Mouse (Mus musculus): ENCODE results near the gene Rangrf. TPM values are rescaled to one million over a fixed set of nuclear protein-coding genes. Genes with fewer than 3 reads are reported as not detected.
"Not testable (repeated sequence)": the region's sequence is repeated elsewhere in the genome, so short reads cannot be mapped to it uniquely, and the experiment has no call there.

The Rangrf gene
- total RNA-seq, 2 experiments from 2014 or later: 41.0 to 44.7 TPM

DNA sequence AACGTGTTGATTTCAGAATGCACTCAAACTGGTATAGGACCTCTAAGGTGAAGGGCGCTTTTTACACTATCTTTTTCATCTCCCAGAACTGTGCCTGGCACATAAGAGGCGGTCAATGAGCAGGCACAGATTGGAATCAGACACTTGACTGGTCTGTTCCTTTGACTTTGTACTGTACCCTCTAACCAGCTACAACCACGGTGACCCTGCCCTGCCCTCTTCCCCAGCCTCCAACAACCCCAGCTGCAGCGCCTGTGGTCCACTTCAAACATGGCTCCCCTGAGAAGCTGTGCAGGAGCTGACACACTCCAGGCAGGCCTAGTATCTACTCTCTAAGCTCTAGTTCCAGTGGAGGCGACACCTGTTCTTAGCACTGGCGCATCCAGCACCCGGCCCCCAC lies 32.3 kb downstream of the Rangrf start:
- no peak for DNase-seq

DNA sequence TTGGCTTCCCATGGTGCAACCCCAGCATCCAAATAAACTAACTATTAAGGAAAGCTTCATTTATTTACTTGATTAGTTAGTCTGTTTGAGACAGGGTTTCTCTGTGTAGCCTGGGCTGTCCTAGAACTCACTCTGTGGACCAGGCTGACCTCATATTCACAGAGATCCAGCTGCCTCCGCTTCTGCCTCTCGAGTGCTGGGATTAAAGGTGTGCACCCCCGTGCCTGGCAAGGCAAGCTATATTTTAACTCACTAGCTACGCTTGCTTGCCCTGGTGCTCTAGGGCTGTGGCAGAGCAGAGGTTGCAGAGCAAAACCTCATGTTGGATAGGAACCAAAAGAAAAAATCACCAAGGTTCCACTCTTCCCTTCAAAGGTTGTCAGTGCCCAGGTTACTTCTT lies 34.5 kb downstream of the Rangrf start:
- no peak for DNase-seq

DNA sequence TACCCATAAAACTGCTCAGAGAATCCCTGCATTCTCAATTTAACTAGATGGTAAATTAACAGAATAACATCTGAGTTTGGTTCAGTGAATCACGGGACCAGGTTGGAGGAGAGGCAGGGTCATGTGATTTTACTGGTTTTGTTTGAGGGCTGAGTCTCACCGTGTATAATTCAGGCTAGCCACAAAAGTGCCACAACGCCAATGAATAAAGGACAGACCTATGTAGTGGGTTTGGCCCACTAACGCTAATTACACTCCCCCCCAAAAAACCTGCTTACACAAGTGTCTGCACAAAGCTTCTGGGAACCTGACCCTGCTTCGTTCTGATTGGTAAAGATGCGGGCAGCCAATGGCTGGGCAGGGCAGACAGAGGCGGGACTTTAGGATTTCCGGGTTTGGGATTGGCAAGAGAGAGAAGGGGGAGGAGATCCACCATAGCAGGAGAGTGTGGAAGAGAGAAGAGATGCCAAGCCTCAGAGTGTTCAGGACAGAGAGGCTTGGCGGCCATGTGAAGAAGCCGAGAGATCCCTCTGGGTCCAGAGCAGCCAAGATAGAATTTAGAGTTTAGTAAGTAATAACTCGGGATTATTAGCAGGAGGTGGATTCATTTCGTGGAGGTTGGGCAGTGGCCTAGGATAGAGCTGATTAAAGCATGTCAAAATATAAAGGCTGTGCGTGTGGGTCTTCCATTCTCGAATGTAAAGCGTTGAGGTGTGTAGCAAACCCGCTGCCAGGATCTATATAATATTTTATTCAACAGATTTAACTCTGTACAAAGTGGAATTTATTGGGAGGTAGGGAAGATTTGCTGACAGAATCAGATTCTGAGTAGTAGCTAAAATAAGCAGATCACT lies 35.3 kb downstream of the Rangrf start:
- peak; percentile 89 for DNase-seq

DNA sequence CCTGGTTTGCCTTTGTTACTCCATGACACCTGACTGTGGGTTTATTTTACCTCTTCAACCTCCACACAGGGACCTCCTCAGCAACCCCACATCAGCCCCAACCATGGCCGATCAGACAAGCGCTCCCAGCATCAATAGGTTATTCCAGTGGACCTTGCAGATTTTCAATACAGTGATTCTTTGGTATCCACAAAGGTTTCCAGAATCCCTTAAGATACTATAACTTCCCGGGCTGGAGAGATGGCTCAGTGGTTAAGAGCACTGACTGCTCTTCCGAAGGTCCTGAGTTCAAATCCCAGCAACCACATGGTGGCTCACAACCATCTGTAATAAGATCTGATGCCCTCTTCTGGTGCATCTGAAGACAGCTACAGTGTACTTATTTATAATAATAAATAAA lies 38.0 kb downstream of the Rangrf start:
- DNase-seq: not testable (repeated sequence)

DNA sequence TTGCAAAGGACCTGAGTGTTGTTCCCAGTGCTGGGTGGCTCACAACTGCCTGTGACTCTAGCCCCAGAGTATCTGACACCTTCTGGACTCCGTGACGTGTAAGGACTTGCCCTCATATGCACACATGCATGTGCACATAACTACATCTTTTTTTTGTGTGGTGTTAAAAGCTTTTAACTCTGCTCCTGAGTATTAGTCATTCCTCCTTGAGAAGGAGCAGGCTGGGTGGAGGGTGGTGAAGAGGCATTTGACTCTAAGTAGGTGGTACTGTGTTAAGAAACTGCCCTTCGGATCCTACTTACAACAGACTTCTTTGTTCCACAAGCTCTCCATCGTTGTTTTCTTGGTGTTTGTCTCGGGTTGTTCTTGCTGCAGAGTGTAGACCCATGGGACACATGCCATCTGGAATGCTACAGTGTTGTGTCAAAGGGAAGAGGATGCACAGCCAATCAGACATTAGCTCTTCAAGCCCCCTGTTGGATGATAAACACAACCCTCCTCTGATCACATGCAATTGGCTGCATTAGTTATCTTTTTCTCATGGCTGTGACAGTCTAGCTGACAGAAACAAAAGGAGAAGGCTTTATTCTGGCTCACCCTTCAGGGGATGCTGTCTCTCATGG lies 41.0 kb downstream of the Rangrf start:
- no peak for DNase-seq

DNA sequence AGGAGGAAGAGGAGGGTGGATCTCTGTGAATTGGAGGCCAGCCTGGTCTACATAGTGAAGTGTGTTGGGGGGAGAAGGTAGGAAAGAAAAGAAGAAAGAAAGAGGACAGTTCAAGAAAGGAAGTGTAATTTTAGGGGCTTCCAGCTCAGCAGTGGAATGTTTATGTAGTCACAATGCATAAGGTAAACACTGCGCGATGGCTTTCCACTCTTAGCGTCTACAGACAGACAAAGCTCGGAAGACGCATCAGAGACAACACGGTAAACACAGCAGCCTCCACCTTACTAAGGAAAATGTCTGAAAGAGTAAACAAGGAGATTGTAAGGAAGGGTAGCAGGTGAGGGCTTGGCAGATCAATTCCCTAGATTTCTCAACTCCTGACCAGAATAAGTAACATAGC lies 45.0 kb downstream of the Rangrf start:
- no peak for DNase-seq

DNA sequence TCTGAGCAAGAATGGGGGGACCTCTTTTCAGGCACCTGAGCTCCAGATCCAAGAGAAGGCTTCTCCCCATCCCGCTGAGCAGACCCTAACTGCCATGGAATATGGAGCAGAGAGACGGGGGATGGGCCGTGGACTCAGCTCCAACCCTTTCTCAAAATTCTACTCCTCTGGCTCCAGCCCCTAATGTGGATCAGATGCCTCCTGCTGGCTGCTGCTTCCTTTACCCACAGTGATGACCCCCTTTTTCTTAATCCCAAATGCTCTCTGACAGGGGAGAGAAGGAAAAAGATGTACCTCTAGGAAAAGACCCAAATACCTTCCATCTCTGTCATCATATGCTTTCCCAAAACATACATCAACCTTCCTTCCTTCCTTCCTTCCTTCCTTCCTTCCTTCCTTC lies 48.0 kb downstream of the Rangrf start, which contains the start of gene Odf4:
Gene Odf4 (minus strand): TSS at position 101 of the 400 bp plus-strand sequence.
- DNase-seq: no peak

DNA sequence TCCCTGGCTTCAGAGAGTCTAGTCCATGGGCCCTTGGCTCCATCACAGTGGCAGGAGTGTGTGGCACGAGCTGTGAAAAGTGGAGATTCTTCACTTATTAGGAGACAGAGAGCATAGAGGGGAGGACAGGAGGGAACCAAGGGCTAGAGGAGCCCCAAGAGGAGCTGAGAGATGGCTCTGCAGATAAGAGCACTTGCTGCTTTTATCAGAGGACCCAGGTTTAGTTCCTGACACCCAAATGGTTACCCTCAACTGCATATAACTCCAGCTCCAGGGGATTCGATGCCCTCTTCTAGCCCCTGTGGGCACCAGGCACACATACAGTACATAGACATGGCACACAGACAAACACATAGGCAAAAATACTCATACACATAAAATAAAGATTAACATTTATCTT lies 50.2 kb downstream of the Rangrf start:
- DNase-seq: no peak

DNA sequence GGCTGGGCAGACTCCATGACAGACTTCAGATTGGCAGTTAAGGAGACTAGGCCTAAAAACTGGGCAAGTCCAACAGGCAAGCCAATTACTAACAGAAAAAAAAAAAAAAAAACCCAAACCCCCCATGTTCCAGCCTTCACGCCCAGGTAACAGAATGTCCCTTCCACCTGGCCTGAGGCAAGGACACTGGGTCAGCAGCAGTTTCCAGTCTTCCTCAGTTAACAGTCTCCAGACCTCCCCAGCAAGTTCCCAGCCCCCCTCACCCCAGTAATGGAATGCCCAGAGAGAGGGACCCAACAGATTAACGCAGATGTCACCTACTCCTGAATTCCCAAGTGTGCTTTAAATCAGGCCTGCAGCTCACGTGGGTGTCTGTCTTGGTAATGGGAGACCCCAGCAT lies 51.8 kb downstream of the Rangrf start:
- no peak for DNase-seq

Small RNAs within 50 kb of the gene (microRNA-seq; reads per million reads assigned to microRNA genes)
- 2.0 to 2.4 reads per million in 2 experiments for gene Mir3062

Other genes starting within 250 kb of the Rangrf start
- gene Ndel1, start 103.3 kb downstream of the Rangrf start, total RNA-seq (2021): 10 to 100 TPM; 57.9 to 66.3 TPM
- gene Rnf222, start 86.6 kb downstream of the Rangrf start, total RNA-seq (2021): under 1 TPM; 0.21 to 0.32 TPM
- 100 to 1,000 TPM; 896 to 908 TPM for gene Rpl26, start 73.6 kb downstream of the Rangrf start, total RNA-seq (2021)
- gene Odf4, start 48.1 kb downstream of the Rangrf start, total RNA-seq (2021): not detected
- gene Arhgef15, start 17.7 kb downstream of the Rangrf start, total RNA-seq (2021): 10 to 100 TPM; 32.1 to 36.8 TPM
- 1 to 10 TPM in 1 of 2 experiments, under 1 TPM in 1; 0.91 to 1.4 TPM for gene Slc25a35, start 7.1 kb downstream of the Rangrf start, total RNA-seq (2021)
- 10 to 100 TPM; 14.3 to 14.5 TPM for gene Pfas, start 33.3 kb upstream of the Rangrf start, total RNA-seq (2021)
- 10 to 100 TPM; 36.8 to 37.7 TPM for gene Ctc1, start 40.7 kb upstream of the Rangrf start, total RNA-seq (2021)
- gene Aurkb, start 70.5 kb upstream of the Rangrf start, total RNA-seq (2021): 10 to 100 TPM; 38.0 to 43.3 TPM
- 10 to 100 TPM; 13.8 to 14.3 TPM for gene Borcs6, start 84.5 kb upstream of the Rangrf start, total RNA-seq (2021)
- gene Tmem107, start 95.6 kb upstream of the Rangrf start, total RNA-seq (2021): 1 to 10 TPM; 6.7 to 8.6 TPM
- 10 to 100 TPM; 80.2 to 84.6 TPM for gene Vamp2, start 113.3 kb upstream of the Rangrf start, total RNA-seq (2021)
- gene Per1, start 120.0 kb upstream of the Rangrf start, total RNA-seq (2021): 10 to 100 TPM; 42.6 to 55.6 TPM
- gene Hes7, start 145.2 kb upstream of the Rangrf start, total RNA-seq (2021): under 1 TPM; 0.23 to 0.29 TPM
- gene 9130213A22Rik, start 147.4 kb upstream of the Rangrf start, total RNA-seq (2021): under 1 TPM; 0.29 to 0.65 TPM
- under 1 TPM in 1 of 2 experiments, not detected in 1; 0.45 TPM for gene Aloxe3, start 150.7 kb upstream of the Rangrf start, total RNA-seq (2021)
- gene Alox12b, start 181.8 kb upstream of the Rangrf start, total RNA-seq (2021): not detected
- gene Alox8, start 222.7 kb upstream of the Rangrf start, total RNA-seq (2021): 1 to 10 TPM; 3.8 to 5.0 TPM